Mouse (Mus musculus) ovary, postnatal 36 days (tissue): ENCODE data around the gene Trip13.

Source experiments
- DNase-seq: peaks from one replicate; pipeline ENCODE4 v3.0.0; 2022; ENCODE audit warnings: low spot score, mixed read lengths

The Trip13 gene

DNA sequence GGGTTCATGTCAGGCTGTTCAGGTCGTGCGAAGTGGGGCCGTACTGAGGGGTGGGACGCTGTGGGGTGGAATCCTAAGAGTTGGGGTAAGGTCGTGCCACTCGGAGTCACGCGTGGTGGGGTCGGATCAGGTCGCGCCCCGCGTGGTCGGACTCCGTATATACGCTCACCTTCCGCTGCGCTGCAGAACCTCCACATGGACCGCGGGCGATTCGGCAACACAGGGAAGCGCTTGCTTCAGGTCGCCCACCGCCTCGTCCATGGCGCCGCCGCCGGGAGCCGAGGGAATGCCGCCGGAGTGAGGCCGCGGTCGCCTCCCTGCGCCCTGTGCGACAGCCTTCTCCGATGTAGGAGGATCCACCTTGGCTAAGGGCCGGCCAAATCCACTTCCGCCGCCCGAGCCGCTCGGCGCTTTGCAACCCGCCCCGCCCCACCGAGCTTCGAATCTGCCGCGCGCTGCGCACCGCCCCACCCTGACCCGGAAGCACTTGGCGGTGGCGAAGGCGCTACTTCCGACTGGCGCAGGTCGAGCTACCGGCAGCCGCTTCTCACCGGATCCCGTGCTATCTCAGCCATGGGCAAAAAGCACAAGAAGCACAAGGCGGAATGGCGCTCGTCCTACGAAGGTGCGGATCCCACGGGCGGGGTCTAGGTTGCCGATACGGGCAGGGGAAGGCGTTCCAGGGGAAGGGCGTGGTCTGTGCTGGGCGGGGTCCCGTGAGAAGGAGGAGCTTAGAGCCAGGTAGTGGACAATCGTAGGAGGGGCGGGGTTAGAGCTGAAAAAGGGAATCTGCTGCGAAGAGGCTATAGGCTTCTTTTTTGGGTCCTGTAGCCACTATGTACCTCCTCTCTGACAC, at the start of gene Trip13, which contains the start of gene Brd9:
Trip13 (minus strand) TSS at position 464 of the 856 bp plus-strand sequence.
Brd9 (plus strand) TSS at position 491 of the 856 bp plus-strand sequence.
- DNase-seq: peak; percentile 94

DNA sequence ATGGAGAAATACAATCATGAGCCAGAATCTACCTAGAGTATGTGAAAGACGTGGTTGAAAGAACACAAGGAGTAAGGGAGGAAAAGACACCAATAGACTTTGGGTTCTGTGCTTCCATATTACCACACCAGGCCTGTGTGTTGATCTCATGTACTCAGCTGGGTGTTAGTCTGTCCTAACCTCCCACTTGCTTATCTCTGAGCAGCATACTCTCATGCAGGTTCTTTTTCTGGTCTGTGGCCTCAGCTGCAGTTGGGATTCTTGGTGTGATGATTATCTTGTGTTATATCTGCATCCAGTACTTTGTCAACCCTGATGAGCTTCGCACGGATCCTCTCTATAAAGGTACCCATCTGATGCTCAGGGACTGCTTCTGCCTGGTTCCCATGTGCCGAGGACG, 39.4 kb upstream of the Trip13 start:
- no peak for DNase-seq

GRCm38 (mm10) chr13:73974523-73974922, 36.9 kb upstream of the Trip13 start:
- no peak for DNase-seq

- peak; percentile 51 for DNase-seq
These were observed 33.2 kb upstream of the Trip13 start for GRCm38 (mm10) chr13:73970545-73971448.

DNA sequence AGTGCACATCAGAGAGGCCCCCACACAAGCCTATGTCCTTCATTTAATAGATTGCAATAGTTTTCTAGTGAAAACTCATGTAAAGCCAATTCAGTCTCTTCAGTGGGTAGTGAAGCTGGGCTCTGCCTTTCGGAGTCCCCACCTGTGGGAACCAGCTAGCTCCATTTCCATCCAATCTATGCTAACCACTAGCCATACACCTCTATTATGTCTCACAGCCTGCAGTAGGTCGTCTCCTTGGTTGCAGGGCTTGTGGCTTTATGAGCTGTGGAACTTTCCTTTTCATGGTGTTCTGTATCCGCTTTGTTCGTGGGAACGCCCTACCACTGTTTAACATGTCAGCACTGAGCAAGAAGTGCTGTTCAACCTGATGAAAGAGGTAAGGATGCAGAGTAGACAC, 26.0 kb upstream of the Trip13 start, which contains the start of gene Zdhhc11:
Zdhhc11 (plus strand) TSS at position 301 of the 400 bp plus-strand sequence.
- DNase-seq: no peak

GRCm38 (mm10) chr13:73961177-73961576, 23.6 kb upstream of the Trip13 start:
- no peak for DNase-seq

DNA sequence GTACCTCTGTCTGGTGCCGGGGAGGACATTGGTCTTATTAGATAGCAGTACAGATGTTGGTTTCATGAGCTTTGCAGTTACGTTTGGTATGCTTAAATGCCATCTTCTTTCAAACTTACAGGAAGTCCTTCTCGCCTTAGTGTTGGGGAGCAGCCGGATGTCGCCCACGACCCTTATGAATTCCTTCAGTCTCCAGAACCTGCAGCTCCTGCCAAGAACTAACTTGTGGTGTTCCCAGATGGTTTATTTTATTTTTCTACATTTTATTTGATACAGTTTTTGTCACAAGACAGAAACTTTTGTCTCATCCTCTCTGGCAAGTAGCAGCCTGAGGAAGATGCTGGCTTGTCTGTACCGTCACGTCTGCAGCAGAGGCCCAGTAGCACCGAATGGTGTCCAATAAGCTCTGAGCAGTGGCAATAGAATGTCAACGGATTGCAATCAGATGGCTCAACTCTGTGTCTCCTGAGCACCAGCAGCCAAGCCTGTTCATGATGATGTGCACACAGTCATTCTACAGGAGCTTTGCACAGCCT, 22.6 kb upstream of the Trip13 start:
- no peak for DNase-seq

DNA sequence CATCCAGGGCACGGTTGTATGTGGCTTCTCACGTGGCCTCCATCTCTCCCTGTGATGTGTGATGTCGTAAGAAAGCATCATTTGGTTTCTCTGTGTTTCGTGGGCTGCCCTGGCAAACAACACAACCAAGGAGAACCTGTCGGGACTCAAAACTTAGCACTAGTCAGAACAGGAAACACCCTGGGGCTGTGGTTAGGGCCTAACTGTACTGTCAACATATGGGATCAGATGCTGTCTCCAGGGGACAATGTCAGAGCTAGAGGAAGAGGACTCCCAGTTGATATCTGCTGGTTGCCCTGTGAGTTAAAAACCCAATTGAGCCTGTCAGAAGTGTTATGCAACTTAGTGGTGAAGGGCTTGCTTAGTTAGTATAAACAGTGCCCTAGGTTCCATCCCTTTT, 17.9 kb upstream of the Trip13 start:
- DNase-seq: no peak

- no peak for DNase-seq
These were observed 17.1 kb upstream of the Trip13 start for GRCm38 (mm10) chr13:73954666-73955065.

DNA sequence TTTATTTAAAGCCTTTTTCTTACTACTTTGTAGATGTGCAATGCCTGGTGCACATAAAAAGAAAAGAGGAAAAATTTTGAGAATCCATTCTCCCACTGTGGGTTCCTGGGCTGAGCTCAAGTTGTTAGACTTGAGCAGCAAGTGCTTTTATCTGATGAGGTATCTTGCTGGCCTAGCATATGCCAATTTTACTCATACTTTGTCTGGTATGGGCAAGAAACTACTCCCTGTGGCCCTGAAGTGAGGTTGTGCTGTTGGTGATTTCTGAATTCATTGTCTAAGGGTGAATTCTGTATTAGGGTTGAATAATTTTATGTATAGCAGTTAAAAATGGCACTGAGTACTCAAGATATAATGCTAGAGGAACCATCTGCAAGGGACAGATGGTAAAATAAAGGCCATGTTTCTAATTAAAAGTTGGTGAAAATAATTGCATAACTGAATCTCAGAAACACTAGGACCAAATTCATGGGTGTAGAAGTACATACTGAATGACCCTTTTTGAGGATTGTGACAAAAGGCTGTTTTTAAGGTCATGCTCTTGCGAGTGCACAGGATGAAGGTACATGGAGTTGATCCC, 16.1 kb upstream of the Trip13 start:
- no peak for DNase-seq

GRCm38 (mm10) chr13:73944606-73945005, 7.0 kb upstream of the Trip13 start:
- no peak for DNase-seq

- DNase-seq: no peak
These were observed 1.5 kb upstream of the Trip13 start for GRCm38 (mm10) chr13:73939101-73939500.

- DNase-seq: no peak
These were observed 585 bp upstream of the Trip13 start for GRCm38 (mm10) chr13:73938177-73938560.

GRCm38 (mm10) chr13:73936938-73937320, 655 bp downstream of the Trip13 start:
- DNase-seq: no peak

GRCm38 (mm10) chr13:73932201-73932600, 5.4 kb downstream of the Trip13 start:
- peak; percentile 7 for DNase-seq

DNA sequence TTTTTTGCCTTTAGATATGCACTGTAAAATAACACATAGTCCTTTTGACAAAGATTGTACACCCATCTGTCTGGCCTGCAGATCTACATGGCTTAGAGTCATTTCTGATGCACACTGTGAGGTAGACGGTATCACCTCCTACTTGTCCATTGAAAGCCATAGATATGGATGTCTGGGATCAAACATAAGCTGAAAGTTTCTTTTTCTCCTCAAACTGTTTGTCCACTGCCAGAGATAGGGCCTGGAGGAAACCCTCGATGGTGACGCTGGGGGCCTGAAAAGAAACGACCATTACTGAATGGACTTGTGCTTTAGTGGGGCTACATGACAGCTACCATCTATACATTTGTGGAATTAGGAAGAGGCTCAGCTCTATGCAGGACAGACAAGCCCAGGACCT, 24.5 kb downstream of the Trip13 start:
- no peak for DNase-seq

- DNase-seq: no peak
These were observed 29.7 kb downstream of the Trip13 start for GRCm38 (mm10) chr13:73907683-73908412.

GRCm38 (mm10) chr13:73907136-73907535, 30.4 kb downstream of the Trip13 start:
- DNase-seq: no peak

GRCm38 (mm10) chr13:73897561-73897960, 40.0 kb downstream of the Trip13 start:
- DNase-seq: no peak

- DNase-seq: no peak
These were observed 44.9 kb downstream of the Trip13 start for GRCm38 (mm10) chr13:73892493-73893178.

DNA sequence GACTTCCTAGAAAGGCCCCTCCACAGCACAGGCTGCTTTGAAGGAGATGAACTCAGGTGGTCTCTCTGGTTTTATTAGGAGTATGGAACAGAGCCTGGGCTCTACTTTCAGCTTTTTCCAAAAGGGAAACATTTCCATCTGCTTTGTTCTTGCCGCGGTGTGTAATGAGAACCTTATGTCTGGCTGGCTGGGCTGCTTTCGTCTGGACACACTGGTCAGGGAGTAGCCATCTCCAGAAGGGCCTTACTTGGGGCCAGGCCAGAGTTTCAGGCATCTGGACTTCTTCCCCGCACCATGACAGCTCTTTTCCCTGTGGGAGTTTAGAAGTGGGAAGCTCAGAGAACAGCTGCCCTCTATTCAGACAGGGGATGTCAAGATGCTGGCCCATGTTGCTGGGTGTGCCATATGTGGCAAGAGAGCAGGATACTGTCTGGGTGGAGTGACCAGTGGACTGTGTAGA, 50.1 kb downstream of the Trip13 start:
- peak; percentile 39 for DNase-seq
